Mouse (Mus musculus): ENCODE results near the gene Dmbt1. TPM values are rescaled to one million over a fixed set of nuclear protein-coding genes. Genes with fewer than 3 reads are reported as not detected.
"Not testable (repeated sequence)": the region's sequence is repeated elsewhere in the genome, so short reads cannot be mapped to it uniquely, and the experiment has no call there.

Gene Dmbt1
- polyA plus RNA-seq, 2 experiments, result not detected

DNA sequence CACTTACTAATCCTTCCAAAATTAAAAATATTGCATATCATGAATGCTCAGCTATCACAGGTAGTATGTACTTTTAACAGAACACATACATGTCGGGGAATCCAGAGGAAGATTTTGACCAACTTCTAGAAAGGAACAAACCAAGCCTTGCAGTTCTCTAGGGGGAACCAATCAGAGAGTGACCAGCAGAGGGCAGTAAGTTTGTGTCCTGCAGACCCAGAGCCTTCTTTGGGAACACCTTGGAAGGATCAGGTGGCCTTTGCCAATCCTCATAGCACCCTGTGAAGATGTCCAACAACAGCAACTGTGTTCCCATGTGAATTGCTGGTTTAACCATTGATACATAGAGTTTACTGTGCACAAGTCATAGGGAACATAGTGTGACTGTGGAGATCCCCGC is 30.7 kb downstream of the Dmbt1 start:
- Histone ChIP-seq H3K27me3 (ENCODE audit: control insufficient read depth, insufficient read depth, low read length) (no peaks in the 10 kb centered on the region), H3K4me2 (ENCODE audit: low read depth) (no peak overlapping the region), H3K36me3 (replicated peaks; ENCODE audit: control insufficient read depth, insufficient read depth, low read depth) (no peaks in the 10 kb centered on the region), H3K27ac (no peak overlapping the region), H3K9ac (replicated peaks) (no peak overlapping the region), H3K4me1 (replicated peaks; ENCODE audit: control insufficient read depth in 2 of 2, insufficient read depth in 2 of 2, low read length in 1 of 2) (no peaks in the 10 kb centered on the region), H3K9me3 (ENCODE audit: control insufficient read depth, low read length) (no peaks in the 10 kb centered on the region), H3K4me3 (ENCODE audit: insufficient read depth in 1 of 2, low read depth in 2 of 2, low read length in 2 of 2) (no peak overlapping the region)
- ATAC-seq (ENCODE audit: insufficient read depth) (no peak), DNase-seq (ENCODE audit: low read depth in 3 of 3, low spot score in 3 of 3) (no peak)
- WGBS (ENCODE audit: insufficient replicate concordance), result 68% methylated on average over 2 of the region's 2 CpGs
- TF ChIP-seq CTCF (IDR thresholded peaks at IDR 0.05; ENCODE audit: low read depth) (peak; percentile 24; the same call in 1 of the 2 replicates), EP300 (IDR thresholded peaks at IDR 0.05; ENCODE audit: low read depth) (no peak)

GRCm38 (mm10) chr7:131068191-131068590 is 36.3 kb downstream of the Dmbt1 start:
- H3K27me3 ChIP-seq (ENCODE audit: control insufficient read depth, insufficient read depth, low read length); H3K9ac ChIP-seq (replicated peaks); H3K4me2 ChIP-seq (ENCODE audit: low read depth); H3K4me3 ChIP-seq (ENCODE audit: insufficient read depth in 1 of 2, low read depth in 2 of 2, low read length in 2 of 2); H3K4me1 ChIP-seq (replicated peaks; ENCODE audit: control insufficient read depth in 2 of 2, insufficient read depth in 2 of 2, low read length in 1 of 2); ATAC-seq (ENCODE audit: insufficient read depth); DNase-seq (ENCODE audit: low read depth in 3 of 3, low spot score in 3 of 3); H3K36me3 ChIP-seq (replicated peaks; ENCODE audit: control insufficient read depth, insufficient read depth, low read depth); H3K9me3 ChIP-seq (ENCODE audit: control insufficient read depth, low read length); H3K27ac ChIP-seq: not testable (repeated sequence)
- TF ChIP-seq CTCF (IDR thresholded peaks at IDR 0.05; ENCODE audit: low read depth), result peak; percentile 14; the same call in 1 of the 2 replicates
- 0% methylated on average over 1 of the region's 1 CpGs for WGBS (ENCODE audit: insufficient replicate concordance)

GRCm38 (mm10) chr7:131073476-131073875 is 41.6 kb downstream of the Dmbt1 start:
- WGBS (ENCODE audit: insufficient replicate concordance), result 66% methylated on average over 3 of the region's 3 CpGs
- not testable (repeated sequence) for H3K9ac ChIP-seq (replicated peaks); ATAC-seq (ENCODE audit: insufficient read depth); H3K9me3 ChIP-seq (ENCODE audit: control insufficient read depth, low read length); H3K4me1 ChIP-seq (replicated peaks; ENCODE audit: control insufficient read depth in 2 of 2, insufficient read depth in 2 of 2, low read length in 1 of 2); H3K27me3 ChIP-seq (ENCODE audit: control insufficient read depth, insufficient read depth, low read length); H3K4me3 ChIP-seq (ENCODE audit: insufficient read depth in 1 of 2, low read depth in 2 of 2, low read length in 2 of 2); DNase-seq (ENCODE audit: low read depth in 3 of 3, low spot score in 3 of 3); H3K36me3 ChIP-seq (replicated peaks; ENCODE audit: control insufficient read depth, insufficient read depth, low read depth); H3K4me2 ChIP-seq (ENCODE audit: low read depth); H3K27ac ChIP-seq

- H3K4me1 ChIP-seq (replicated peaks; ENCODE audit: control insufficient read depth in 2 of 2, insufficient read depth in 2 of 2, low read length in 1 of 2); ATAC-seq (ENCODE audit: insufficient read depth); H3K27ac ChIP-seq; H3K27me3 ChIP-seq (ENCODE audit: control insufficient read depth, insufficient read depth, low read length); H3K4me3 ChIP-seq (ENCODE audit: insufficient read depth in 1 of 2, low read depth in 2 of 2, low read length in 2 of 2); H3K9ac ChIP-seq (replicated peaks); H3K9me3 ChIP-seq (ENCODE audit: control insufficient read depth, low read length); H3K4me2 ChIP-seq (ENCODE audit: low read depth); H3K36me3 ChIP-seq (replicated peaks; ENCODE audit: control insufficient read depth, insufficient read depth, low read depth); DNase-seq (ENCODE audit: low read depth in 3 of 3, low spot score in 3 of 3): not testable (repeated sequence)
- 59% methylated on average over 6 of the region's 6 CpGs for WGBS (ENCODE audit: insufficient replicate concordance)
Observed at GRCm38 (mm10) chr7:131074098-131074497, 42.2 kb downstream of the Dmbt1 start.

- no peak overlapping the region for H3K9ac ChIP-seq (replicated peaks)
- no peak overlapping the region for H3K4me3 ChIP-seq (ENCODE audit: insufficient read depth in 1 of 2, low read depth in 2 of 2, low read length in 2 of 2)
- no peaks in the 10 kb centered on the region for H3K9me3 ChIP-seq (ENCODE audit: control insufficient read depth, low read length)
- ATAC-seq (ENCODE audit: insufficient read depth) (no peak), DNase-seq (ENCODE audit: low read depth in 3 of 3, low spot score in 3 of 3) (no peak)
- H3K36me3 ChIP-seq (replicated peaks; ENCODE audit: control insufficient read depth, insufficient read depth, low read depth), result no peaks in the 10 kb centered on the region
- no peak overlapping the region for H3K4me2 ChIP-seq (ENCODE audit: low read depth)
- H3K27ac ChIP-seq, result no peak overlapping the region
- 0% methylated on average over 1 of the region's 1 CpGs for WGBS (ENCODE audit: insufficient replicate concordance)
- H3K27me3 ChIP-seq (ENCODE audit: control insufficient read depth, insufficient read depth, low read length), result no peaks in the 10 kb centered on the region
- no peaks in the 10 kb centered on the region for H3K4me1 ChIP-seq (replicated peaks; ENCODE audit: control insufficient read depth in 2 of 2, insufficient read depth in 2 of 2, low read length in 1 of 2)
- no peak for TF ChIP-seq EP300 (IDR thresholded peaks at IDR 0.05; ENCODE audit: low read depth)
- TF ChIP-seq CTCF (IDR thresholded peaks at IDR 0.05; ENCODE audit: low read depth), result peak; percentile 13; the same call in 1 of the 2 replicates
Observed at GRCm38 (mm10) chr7:131075956-131076355, 44.1 kb downstream of the Dmbt1 start.

GRCm38 (mm10) chr7:131082403-131082802 is 50.5 kb downstream of the Dmbt1 start:
- WGBS (ENCODE audit: insufficient replicate concordance), result 52% methylated on average over 9 of the region's 9 CpGs
- not testable (repeated sequence) for ATAC-seq (ENCODE audit: insufficient read depth)

More at GRCm38 (mm10) chr7:131082403-131082802, 50.5 kb downstream of the Dmbt1 start:
- H3K27ac ChIP-seq; H3K36me3 ChIP-seq (replicated peaks; ENCODE audit: control insufficient read depth, insufficient read depth, low read depth); H3K9ac ChIP-seq (replicated peaks); DNase-seq (ENCODE audit: low read depth in 3 of 3, low spot score in 3 of 3); H3K9me3 ChIP-seq (ENCODE audit: control insufficient read depth, low read length); H3K4me3 ChIP-seq (ENCODE audit: insufficient read depth in 1 of 2, low read depth in 2 of 2, low read length in 2 of 2); H3K4me1 ChIP-seq (replicated peaks; ENCODE audit: control insufficient read depth in 2 of 2, insufficient read depth in 2 of 2, low read length in 1 of 2); H3K27me3 ChIP-seq (ENCODE audit: control insufficient read depth, insufficient read depth, low read length); H3K4me2 ChIP-seq (ENCODE audit: low read depth): not testable (repeated sequence)

All from liver, embryonic 14.5 days (tissue).